Mouse (Mus musculus) ES-Bruce4 (cell line): Measurements from ENCODE around the gene Mamdc2. TPM values are rescaled to one million over a fixed set of nuclear protein-coding genes. Genes with fewer than 3 reads are reported as not detected.

Experiments
- H3K27ac ChIP-seq: 2 replicates; pipeline ENCODE4 v1.5.1; 2012; ENCODE audit warnings: low read length, inconsistent platforms; ENCODE audit not compliant: insufficient read depth
- H3K27me3 ChIP-seq: 2 replicates; pipeline ENCODE4 v1.6.1; 2012; ENCODE audit warnings: mild to moderate bottlenecking, low read length, inconsistent platforms; ENCODE audit not compliant: control insufficient read depth, poor library complexity, insufficient read depth, severe bottlenecking
- H3K36me3 ChIP-seq: 2 replicates; pipeline ENCODE4 v1.6.1; 2012; ENCODE audit warnings: inconsistent platforms, mild to moderate bottlenecking, low read length, moderate library complexity; ENCODE audit not compliant: control insufficient read depth, poor library complexity, insufficient read depth, severe bottlenecking
- H3K4me1 ChIP-seq: one replicate; pipeline ENCODE4 v1.8.1; 2011; ENCODE audit warnings: low read length; ENCODE audit not compliant: control insufficient read depth, insufficient read depth
- H3K4me3 ChIP-seq: 2 replicates; pipeline ENCODE4 v1.5.1; 2011; ENCODE audit warnings: low read depth, mild to moderate bottlenecking, low read length
- H3K9ac ChIP-seq: 2 replicates; pipeline ENCODE4 v1.6.1; 2012; ENCODE audit warnings: low read depth, mild to moderate bottlenecking, inconsistent platforms; ENCODE audit not compliant: poor library complexity, severe bottlenecking
- H3K9me3 ChIP-seq: replicated peaks from 2 replicates; pipeline ENCODE4 v1.6.1; 2012; ENCODE audit warnings: mild to moderate bottlenecking, low read length, inconsistent platforms; ENCODE audit not compliant: control insufficient read depth, poor library complexity, insufficient read depth, severe bottlenecking
- CTCF ChIP-seq: IDR thresholded peaks from one replicate; pipeline ENCODE4 v1.8.1; 2011; ENCODE audit warnings: low read depth, low read length
- EP300 ChIP-seq: IDR thresholded peaks from 2 replicates; pipeline ENCODE4 v1.6.1; 2011; ENCODE audit warnings: low read depth, low read length; ENCODE audit not compliant: insufficient read depth
- POLR2A ChIP-seq: IDR thresholded peaks from one replicate; pipeline ENCODE4 v1.8.1; 2011; ENCODE audit warnings: low read length; ENCODE audit not compliant: insufficient read depth
- polyA plus RNA-seq: library from polyadenylated mRNA; stranded (reverse); fragments of >200 nt; gene quantifications from 2 replicates; pipeline ENCODE4 v1.2.4, GENCODE M21; 2011; ENCODE audit warnings: low read depth; ENCODE audit not compliant: missing spikeins, insufficient read depth, insufficient read length

The Mamdc2 gene
- polyA plus RNA-seq, 1 experiment, result 0.25 TPM

GRCm38 (mm10) chr19:23360536-23360935 lies 87.7 kb downstream of the Mamdc2 start:
- H3K27ac ChIP-seq, result no peak overlapping the region
- no peaks in the 10 kb centered on the region for H3K9me3 ChIP-seq
- TF ChIP-seq EP300 (no peak), CTCF (no peak), POLR2A (no peak)
- no peak overlapping the region for H3K4me3 ChIP-seq
- H3K36me3 ChIP-seq, result no peaks in the 10 kb centered on the region
- H3K27me3 ChIP-seq, result no peaks in the 10 kb centered on the region
- H3K4me1 ChIP-seq, result no peaks in the 10 kb centered on the region
- H3K9ac ChIP-seq, result no peak overlapping the region

GRCm38 (mm10) chr19:23357253-23357652 lies 91.0 kb downstream of the Mamdc2 start:
- no peaks in the 10 kb centered on the region for H3K9me3 ChIP-seq
- no peaks in the 10 kb centered on the region for H3K4me1 ChIP-seq
- no peaks in the 10 kb centered on the region for H3K27me3 ChIP-seq
- H3K36me3 ChIP-seq, result no peaks in the 10 kb centered on the region
- H3K4me3 ChIP-seq, result no peak overlapping the region
- H3K27ac ChIP-seq, result no peak overlapping the region
- TF ChIP-seq EP300, result no peak
- no peak for TF ChIP-seq POLR2A
- no peak for TF ChIP-seq CTCF
- H3K9ac ChIP-seq, result no peak overlapping the region

- Histone ChIP-seq H3K9ac (no peak overlapping the region), H3K27ac (no peak overlapping the region), H3K9me3 (no peaks in the 10 kb centered on the region), H3K4me1 (no peaks in the 10 kb centered on the region), H3K4me3 (no peak overlapping the region), H3K27me3 (no peaks in the 10 kb centered on the region), H3K36me3 (no peaks in the 10 kb centered on the region)
- TF ChIP-seq CTCF (no peak), POLR2A (no peak), EP300 (no peak)
These were observed 93.5 kb downstream of the Mamdc2 start for GRCm38 (mm10) chr19:23354738-23355137.

GRCm38 (mm10) chr19:23353881-23354401 lies 94.3 kb downstream of the Mamdc2 start:
- H3K27me3 ChIP-seq, result no peaks in the 10 kb centered on the region
- no peak overlapping the region for H3K27ac ChIP-seq
- TF ChIP-seq POLR2A, result no peak
- TF ChIP-seq EP300, result no peak
- no peak for TF ChIP-seq CTCF
- H3K9ac ChIP-seq, result no peak overlapping the region
- no peaks in the 10 kb centered on the region for H3K9me3 ChIP-seq
- H3K36me3 ChIP-seq, result no peaks in the 10 kb centered on the region
- H3K4me3 ChIP-seq, result no peak overlapping the region
- no peaks in the 10 kb centered on the region for H3K4me1 ChIP-seq

GRCm38 (mm10) chr19:23353161-23353560 lies 95.1 kb downstream of the Mamdc2 start:
- Histone ChIP-seq H3K27me3 (no peaks in the 10 kb centered on the region), H3K9ac (no peak overlapping the region), H3K4me1 (no peaks in the 10 kb centered on the region), H3K4me3 (no peak overlapping the region), H3K36me3 (no peaks in the 10 kb centered on the region), H3K9me3 (no peaks in the 10 kb centered on the region), H3K27ac (no peak overlapping the region)
- TF ChIP-seq CTCF, result no peak
- no peak for TF ChIP-seq EP300
- no peak for TF ChIP-seq POLR2A

GRCm38 (mm10) chr19:23351808-23352491 lies 96.3 kb downstream of the Mamdc2 start:
- H3K4me1 ChIP-seq, result no peaks in the 10 kb centered on the region
- no peak overlapping the region for H3K27ac ChIP-seq
- TF ChIP-seq CTCF (no peak), POLR2A (no peak), EP300 (no peak)
- H3K4me3 ChIP-seq, result no peak overlapping the region
- no peak overlapping the region for H3K9ac ChIP-seq
- no peaks in the 10 kb centered on the region for H3K36me3 ChIP-seq
- no peaks in the 10 kb centered on the region for H3K27me3 ChIP-seq
- H3K9me3 ChIP-seq, result no peaks in the 10 kb centered on the region
